Mouse (Mus musculus): ENCODE results near the gene Zcwpw1.

- TF ChIP-seq CTCF (IDR thresholded peaks at IDR 0.05; ENCODE audit: low read depth) (no peak), EP300 (IDR thresholded peaks at IDR 0.05; ENCODE audit: low read depth) (no peak)
Observed at GRCm38 (mm10) chr5:137788171-137788570, 573 bp downstream of the Zcwpw1 start.
